Mouse (Mus musculus) megakaryocyte, embryonic 14.5 days (primary cell): ENCODE data around the gene Epha2.

ENCODE experiments used
- FLI1 ChIP-seq: IDR thresholded peaks from 2 replicates; pipeline ENCODE4 v1.6.1; 2012; ENCODE audit warnings: low read length, inconsistent platforms, mixed read lengths
- GATA1 ChIP-seq: IDR thresholded peaks from 3 replicates; pipeline ENCODE4 v1.6.1; 2012; ENCODE audit warnings: mixed read lengths, low read length, inconsistent platforms, borderline replicate concordance

- no peak for TF ChIP-seq GATA1
- no peak for TF ChIP-seq FLI1
Observed at GRCm38 (mm10) chr4:141267250-141267649, 33.8 kb upstream of the Epha2 start.
